Mouse (Mus musculus): Measurements from ENCODE around the gene Sesn2.

GRCm38 (mm10) chr4:132510352-132510798 is at the start of gene Sesn2:
- TF ChIP-seq POLR2AphosphoS5 (IDR thresholded peaks at IDR 0.05; ENCODE audit: borderline replicate concordance, low read depth, low read length) (no peak), E2F4 (IDR thresholded peaks at IDR 0.05; ENCODE audit: borderline replicate concordance, low read depth, low read length) (no peak), GABPA (IDR thresholded peaks at IDR 0.05; ENCODE audit: low read depth, low read length) (no peak), MEF2A (IDR thresholded peaks at IDR 0.05; ENCODE audit: extremely low read depth, insufficient replicate concordance, low read depth, low read length, poor library complexity, severe bottlenecking) (no peak), BHLHE40 (IDR thresholded peaks at IDR 0.05; ENCODE audit: borderline replicate concordance, low read depth, low read length) (no peak), USF2 (IDR thresholded peaks at IDR 0.05; ENCODE audit: borderline replicate concordance in 1 of 2, insufficient read depth in 1 of 2, low read depth in 1 of 2, low read length in 2 of 2) (no peak), CTCF (IDR thresholded peaks at IDR 0.05 in 2 of 3, conservative IDR thresholded peaks at IDR 0.05 in 1 of 3; ENCODE audit: control insufficient read depth in 1 of 3, insufficient read depth in 1 of 3, low read depth in 2 of 3, low read length in 3 of 3, poor library complexity in 1 of 3, severe bottlenecking in 1 of 3) (no peak), EP300 (IDR thresholded peaks at IDR 0.05; ENCODE audit: low read depth in 1 of 2, low read length in 2 of 2) (no peak), POLR2A (IDR thresholded peaks at IDR 0.05; ENCODE audit: control insufficient read depth in 1 of 2, insufficient read depth in 1 of 2, low read depth in 1 of 2, low read length in 2 of 2, poor library complexity in 1 of 2) (peak; percentile 87 to 93), ZC3H11A (IDR thresholded peaks at IDR 0.05; ENCODE audit: low read depth, low read length) (0 out of 2 replicates have a peak, but pooled peaks have one; percentile 6), MAX (IDR thresholded peaks at IDR 0.05; ENCODE audit: low read length) (peak; percentile 54; the same call in 1 of the 2 replicates), ZKSCAN1 (IDR thresholded peaks at IDR 0.05; ENCODE audit: low read depth, low read length) (no peak), NRF1 (IDR thresholded peaks at IDR 0.05; ENCODE audit: insufficient read depth, low read depth, low read length, poor library complexity, severe bottlenecking) (peak; percentile 38; the same call in 1 of the 2 replicates), GATA1 (IDR thresholded peaks at IDR 0.05; ENCODE audit: low read depth, low read length) (0 out of 2 replicates have a peak, but pooled peaks have one; percentile 11)
